Mouse (Mus musculus): ENCODE data around the gene Kiss1.

- TF ChIP-seq CTCF (IDR thresholded peaks at IDR 0.05; ENCODE audit: low read depth, low read length) (no peak), POLR2A (IDR thresholded peaks at IDR 0.05; ENCODE audit: borderline replicate concordance, low read depth, low read length) (no peak)
Measured at GRCm38 (mm10) chr1:133311946-133312345, 9.7 kb upstream of the Kiss1 start.

All from bone marrow macrophage, adult 2 months (primary cell).